Mouse (Mus musculus) stomach, embryonic 16.5 days (tissue): ENCODE results near the gene Aldh16a1. TPM values are rescaled to one million over a fixed set of nuclear protein-coding genes. Genes with fewer than 3 reads are reported as not detected.
"Not testable (repeated sequence)": the region's sequence is repeated elsewhere in the genome, so short reads cannot be mapped to it uniquely, and the experiment has no call there.

Experiments
- ATAC-seq: fragments of 200-750 bp; cut with Nextera tagmentation; 2 replicates; pipeline ENCODE4 v1.8.0; 2017; ENCODE audit warnings: moderate number of reproducible peaks, moderate TSS enrichment; ENCODE audit not compliant: insufficient read depth, low FRiP score
- H3K27ac ChIP-seq: fragments of 300-500 bp; sonication (generic); 2 replicates; pipeline ENCODE4 v1.5.1; 2014; ENCODE audit warnings: low read length
- H3K27me3 ChIP-seq: fragments of 300-500 bp; sonication (generic); 2 replicates; pipeline ENCODE4 v1.6.1; 2014; ENCODE audit warnings: low read length, control low read depth, mixed read lengths; ENCODE audit not compliant: control insufficient read depth, insufficient read depth
- H3K36me3 ChIP-seq: fragments of 300-500 bp; sonication (generic); 2 replicates; pipeline ENCODE4 v1.6.1; 2014; ENCODE audit warnings: low read length; ENCODE audit not compliant: control insufficient read depth, insufficient read depth
- H3K4me1 ChIP-seq: fragments of 300-500 bp; sonication (generic); 2 replicates; pipeline ENCODE4 v1.6.1; 2014; ENCODE audit warnings: low read length, control low read depth, mixed read lengths; ENCODE audit not compliant: control insufficient read depth, insufficient read depth
- H3K4me2 ChIP-seq: fragments of 300-500 bp; sonication (generic); 2 replicates; pipeline ENCODE4 v1.6.1; 2014; ENCODE audit warnings: low read depth, low read length, mixed read lengths
- H3K4me3 ChIP-seq: fragments of 300-500 bp; sonication (generic); replicated peaks from 2 replicates; pipeline ENCODE4 v1.5.1; 2014; ENCODE audit warnings: mild to moderate bottlenecking, low read length
- H3K9ac ChIP-seq: fragments of 300-500 bp; sonication (generic); 2 replicates; pipeline ENCODE4 v1.6.1; 2014; ENCODE audit warnings: low read length
- H3K9me3 ChIP-seq: fragments of 300-500 bp; sonication (generic); replicated peaks from 2 replicates; pipeline ENCODE4 v1.6.1; 2016; ENCODE audit warnings: low read length, control low read depth; ENCODE audit not compliant: control insufficient read depth
- WGBS: fragments of 180-500 bp; shearing (Covaris S2); extraction: QIAGEN DNeasy Blood & Tissue Kit; methylation state at CpG from one replicate; pipeline ENCODE4 v1.1.7; 2014; 5-methylcytosine and 5-hydroxymethylcytosine counted together
- polyA plus RNA-seq: library from polyadenylated mRNA; unstranded; fragments of >200 nt; fragmentation: Nextera tagmentation; extraction: Ambion mirVana; gene quantifications from 2 replicates; pipeline ENCODE4 v1.2.1, GENCODE M21; 2015

The Aldh16a1 gene
- polyA plus RNA-seq, 1 experiment from 2014 or later: 49.2 TPM

DNA sequence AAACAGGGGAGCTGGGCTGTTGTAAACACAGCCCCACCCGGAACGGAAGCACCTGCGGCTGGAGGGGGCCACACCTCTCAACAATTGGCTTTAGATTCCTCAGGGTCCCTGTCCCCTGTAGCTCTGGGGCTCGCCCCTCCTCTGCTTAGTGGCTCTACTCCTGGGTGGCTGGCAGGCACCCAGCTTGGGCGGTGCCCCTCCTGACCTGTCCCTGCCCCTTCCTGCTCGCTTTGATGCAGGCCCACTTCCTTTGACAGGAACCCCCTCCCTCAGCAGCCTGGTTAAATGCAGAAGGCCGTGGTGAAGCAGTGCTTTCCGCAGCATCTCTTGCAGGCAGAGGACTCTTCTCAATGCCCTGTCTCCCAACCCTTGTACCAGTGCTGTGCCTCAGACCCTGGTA is 33.0 kb downstream of the Aldh16a1 start:
- H3K36me3 ChIP-seq: peaks cover 19% of the 10 kb centered on the region
- H3K27ac ChIP-seq: no peak overlapping the region
- no peaks in the 10 kb centered on the region for H3K9me3 ChIP-seq
- no peak for ATAC-seq
- H3K4me3 ChIP-seq: no peak overlapping the region
- H3K9ac ChIP-seq: peak overlapping the region; percentile 43
- peaks cover 33% of the 10 kb centered on the region for H3K4me1 ChIP-seq
- H3K4me2 ChIP-seq: no peak overlapping the region
- 42% methylated on average over 8 of the region's 8 CpGs for WGBS
- no peaks in the 10 kb centered on the region for H3K27me3 ChIP-seq

GRCm38 (mm10) chr7:45119780-45120709 is 34.3 kb downstream of the Aldh16a1 start:
- peaks cover 26% of the 10 kb centered on the region for H3K4me1 ChIP-seq
- H3K9me3 ChIP-seq: no peaks in the 10 kb centered on the region
- no peaks in the 10 kb centered on the region for H3K27me3 ChIP-seq
- 78% methylated on average over 5 of the region's 5 CpGs for WGBS
- no peak overlapping the region for H3K9ac ChIP-seq
- no peak for ATAC-seq
- H3K4me3 ChIP-seq: no peak overlapping the region
- peaks cover 12% of the 10 kb centered on the region for H3K36me3 ChIP-seq
- no peak overlapping the region for H3K27ac ChIP-seq
- H3K4me2 ChIP-seq: no peak overlapping the region

- H3K27me3 ChIP-seq: no peaks in the 10 kb centered on the region
- peaks cover 12% of the 10 kb centered on the region; the same call in 1 of the 2 replicates for H3K36me3 ChIP-seq
- no peak overlapping the region for H3K4me3 ChIP-seq
- H3K4me2 ChIP-seq: no peak overlapping the region
- no peak overlapping the region for H3K9ac ChIP-seq
- ATAC-seq: no peak
- WGBS: 84% methylated on average over 6 of the region's 6 CpGs
- H3K4me1 ChIP-seq: peaks cover 24% of the 10 kb centered on the region
- no peaks in the 10 kb centered on the region for H3K9me3 ChIP-seq
- no peak overlapping the region for H3K27ac ChIP-seq
Measured at GRCm38 (mm10) chr7:45118336-45118735, 36.0 kb downstream of the Aldh16a1 start.

DNA sequence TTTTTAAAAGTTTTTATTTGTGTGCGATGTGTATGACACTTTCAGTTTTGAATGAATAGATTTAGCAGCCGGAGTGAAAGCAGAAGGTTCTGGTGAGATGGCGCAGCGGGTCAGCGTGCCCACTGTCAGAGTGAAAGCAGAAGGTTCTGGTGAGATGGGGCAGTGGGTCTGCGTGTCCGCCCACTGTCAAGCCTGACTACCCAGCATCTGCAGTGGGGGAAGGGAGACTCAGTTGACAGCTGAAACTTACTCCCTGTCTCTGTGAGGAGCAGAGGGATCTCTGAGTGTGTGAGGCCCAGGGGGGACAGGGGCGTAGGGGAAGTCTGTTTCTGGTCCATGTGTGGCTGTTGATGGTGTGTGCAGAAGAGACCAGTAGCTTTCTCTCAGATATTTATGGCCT is 36.8 kb downstream of the Aldh16a1 start:
- H3K4me1 ChIP-seq: peaks cover 17% of the 10 kb centered on the region
- no peaks in the 10 kb centered on the region for H3K27me3 ChIP-seq
- H3K4me3 ChIP-seq: no peak overlapping the region
- ATAC-seq: no peak
- H3K9ac ChIP-seq: no peak overlapping the region
- H3K9me3 ChIP-seq: no peaks in the 10 kb centered on the region
- no peak overlapping the region for H3K27ac ChIP-seq
- WGBS: 67% methylated on average over 8 of the region's 8 CpGs
- H3K4me2 ChIP-seq: no peak overlapping the region
- peaks cover 12% of the 10 kb centered on the region; the same call in 1 of the 2 replicates for H3K36me3 ChIP-seq

DNA sequence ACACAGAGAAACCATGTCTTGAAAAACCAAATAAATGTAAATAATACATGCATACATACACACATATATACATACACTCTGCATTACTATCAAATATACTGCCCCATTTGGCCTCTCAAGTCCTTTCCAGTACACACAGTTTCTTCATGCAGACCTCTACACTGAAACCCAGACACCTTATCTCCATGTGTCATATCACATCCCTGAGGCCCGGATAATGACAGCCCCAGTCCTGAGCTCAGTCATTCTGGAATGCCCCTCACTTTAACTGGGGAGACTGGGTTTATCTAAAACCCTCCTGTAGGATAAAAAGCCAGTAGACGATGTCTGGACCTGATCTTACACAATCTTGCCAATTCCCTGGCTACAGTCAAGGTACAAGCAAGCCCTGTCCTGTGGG is 40.9 kb downstream of the Aldh16a1 start:
- no peak overlapping the region for H3K9ac ChIP-seq
- H3K27me3 ChIP-seq: no peaks in the 10 kb centered on the region
- no peak overlapping the region for H3K4me3 ChIP-seq
- H3K36me3 ChIP-seq: no peaks in the 10 kb centered on the region
- WGBS: 63% methylated on average over 2 of the region's 2 CpGs
- H3K27ac ChIP-seq: no peak overlapping the region
- H3K4me2 ChIP-seq: no peak overlapping the region
- no peaks in the 10 kb centered on the region for H3K9me3 ChIP-seq
- 0 out of 2 replicates have a peak, but pooled peaks cover 4% of the 10 kb centered on the region for H3K4me1 ChIP-seq
- no peak for ATAC-seq

- ATAC-seq: no peak
- H3K4me1 ChIP-seq: 0 out of 2 replicates have a peak, but pooled peaks cover 4% of the 10 kb centered on the region
- no peak overlapping the region for H3K4me2 ChIP-seq
- no peaks in the 10 kb centered on the region for H3K27me3 ChIP-seq
- no peaks in the 10 kb centered on the region for H3K36me3 ChIP-seq
- WGBS: 45% methylated on average over 3 of the region's 3 CpGs
- no peak overlapping the region for H3K27ac ChIP-seq
- no peak overlapping the region for H3K4me3 ChIP-seq
- no peaks in the 10 kb centered on the region for H3K9me3 ChIP-seq
- no peak overlapping the region for H3K9ac ChIP-seq
Measured at GRCm38 (mm10) chr7:45112529-45112928, 41.9 kb downstream of the Aldh16a1 start.

DNA sequence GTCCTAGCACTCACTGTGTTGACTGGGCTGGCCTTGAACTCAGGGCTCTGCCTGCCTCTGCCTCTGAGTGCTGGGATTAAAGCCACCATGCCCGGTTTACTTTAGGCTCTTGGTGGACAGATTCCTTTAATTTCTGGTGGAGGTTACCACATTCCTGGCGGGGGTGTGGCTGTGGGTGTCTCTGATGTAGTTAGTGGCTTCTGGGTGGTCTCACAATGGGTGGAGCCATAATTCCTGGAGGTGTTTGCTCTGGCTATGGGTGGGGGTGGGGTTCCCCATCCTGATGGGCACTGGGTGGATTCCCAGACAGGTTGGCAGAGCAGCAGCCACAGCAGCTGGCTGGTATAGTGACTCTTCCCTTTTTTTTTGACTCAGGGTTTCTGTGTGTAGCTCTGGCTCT is 42.4 kb downstream of the Aldh16a1 start:
- WGBS: 47% methylated on average over 2 of the region's 2 CpGs
- H3K9me3 ChIP-seq: no peaks in the 10 kb centered on the region
- no peak overlapping the region for H3K4me2 ChIP-seq
- no peak overlapping the region for H3K9ac ChIP-seq
- no peaks in the 10 kb centered on the region for H3K36me3 ChIP-seq
- H3K4me1 ChIP-seq: 0 out of 2 replicates have a peak, but pooled peaks cover under 1% of the 10 kb centered on the region
- ATAC-seq: no peak
- H3K27me3 ChIP-seq: no peaks in the 10 kb centered on the region
- H3K27ac ChIP-seq: no peak overlapping the region
- H3K4me3 ChIP-seq: no peak overlapping the region

GRCm38 (mm10) chr7:45110089-45110488 is 44.3 kb downstream of the Aldh16a1 start:
- not testable (repeated sequence) for H3K4me3 ChIP-seq, H3K27ac ChIP-seq, H3K36me3 ChIP-seq, H3K4me2 ChIP-seq, H3K27me3 ChIP-seq, ATAC-seq, H3K9me3 ChIP-seq, H3K4me1 ChIP-seq, H3K9ac ChIP-seq
- WGBS: 80% methylated on average over 4 of the region's 4 CpGs

DNA sequence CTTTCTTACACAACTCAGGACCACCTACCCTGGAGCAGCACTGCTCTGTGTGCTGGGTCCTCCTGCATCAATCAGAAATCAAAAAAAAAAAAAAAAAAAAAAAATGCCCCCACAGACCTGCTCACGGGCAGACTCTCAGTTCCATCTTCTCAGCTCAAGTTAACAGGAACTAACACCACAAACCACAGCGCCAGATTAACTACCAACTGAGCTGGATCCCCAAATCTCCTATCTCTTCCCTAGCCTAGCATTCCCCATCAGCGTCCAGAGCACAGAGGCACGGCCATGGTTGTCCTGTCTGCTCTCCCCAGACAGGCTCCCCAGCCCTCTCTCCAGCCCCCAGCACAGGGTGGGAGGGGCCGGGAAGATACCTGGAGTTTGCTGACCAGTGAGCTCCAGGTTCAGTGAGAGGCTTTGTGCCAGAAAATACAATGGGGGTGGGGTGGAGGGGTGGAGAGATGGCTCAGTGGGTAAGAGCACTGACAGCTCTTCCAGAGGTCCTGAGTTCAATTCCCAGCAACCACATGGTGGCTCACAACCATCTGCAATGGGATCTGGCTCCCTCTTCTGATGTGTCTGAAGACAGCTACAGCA is 47.2 kb downstream of the Aldh16a1 start:
- Histone ChIP-seq H3K4me2 (no peak overlapping the region), H3K4me3 (no peak overlapping the region), H3K9ac (no peak overlapping the region), H3K4me1 (peaks cover 9% of the 10 kb centered on the region; the same call in 1 of the 2 replicates), H3K9me3 (no peaks in the 10 kb centered on the region), H3K27me3 (no peaks in the 10 kb centered on the region), H3K36me3 (no peaks in the 10 kb centered on the region), H3K27ac (no peak overlapping the region)
- no peak for ATAC-seq
- 55% methylated on average over 5 of the region's 5 CpGs for WGBS
